Mouse (Mus musculus): Measurements from ENCODE around the gene Thrb.

GRCm38 (mm10) chr14:17740903-17741302, 80.8 kb downstream of the Thrb start:
- TF ChIP-seq POLR2A (IDR thresholded peaks at IDR 0.05; ENCODE audit: insufficient read depth, low read depth, low read length) (no peak), CTCF (IDR thresholded peaks at IDR 0.05) (no peak)
